Mouse (Mus musculus) C2C12 (cell line): ENCODE measurements around the gene Phlda3. TPM values are rescaled to one million over a fixed set of nuclear protein-coding genes. Genes with fewer than 3 reads are reported as not detected.

ENCODE experiments used
- H3K27me3 ChIP-seq: one replicate; pipeline ENCODE4 v1.6.1; 2011; ENCODE audit not compliant: control insufficient read depth, insufficient read depth, insufficient read length
- H3K36me3 ChIP-seq: one replicate; pipeline ENCODE4 v1.6.1; 2011; ENCODE audit not compliant: control insufficient read depth, insufficient read depth
- H3K4me3 ChIP-seq: one replicate; pipeline ENCODE4 v1.5.1; 2011; ENCODE audit warnings: mild to moderate bottlenecking, control low read depth; ENCODE audit not compliant: poor library complexity, insufficient read depth, severe bottlenecking
- H3K79me2 ChIP-seq: one replicate; pipeline ENCODE4 v1.6.1; 2011; ENCODE audit not compliant: control insufficient read depth, insufficient read depth
- H3K79me3 ChIP-seq: one replicate; pipeline ENCODE4 v1.6.1; 2011; ENCODE audit warnings: low read depth, control low read depth
- H3ac ChIP-seq: one replicate; pipeline ENCODE3; 2011; ENCODE audit warnings: low read depth; ENCODE audit not compliant: control insufficient read depth, insufficient read length
- CEBPB ChIP-seq: IDR thresholded peaks from one replicate; pipeline ENCODE4 v1.6.1; 2011; ENCODE audit warnings: low read depth, mild to moderate bottlenecking, control low read depth, moderate library complexity
- CTCF ChIP-seq: IDR thresholded peaks from one replicate; pipeline ENCODE4 v1.5.1; 2011; ENCODE audit not compliant: control insufficient read depth, insufficient read depth, insufficient read length
- FOSL1 ChIP-seq: IDR thresholded peaks from one replicate; pipeline ENCODE4 v1.8.0; 2011; ENCODE audit warnings: mild to moderate bottlenecking, low read length; ENCODE audit not compliant: poor library complexity, insufficient read depth, severe bottlenecking
- MAX ChIP-seq: IDR thresholded peaks from one replicate; pipeline ENCODE4 v1.6.1; 2011; ENCODE audit warnings: mild to moderate bottlenecking, control low read depth
- MYOD1 ChIP-seq: IDR thresholded peaks from one replicate; pipeline ENCODE4 v1.6.1; 2011; ENCODE audit warnings: low read depth; ENCODE audit not compliant: control insufficient read depth, insufficient read length
- MYOG ChIP-seq: IDR thresholded peaks from one replicate; pipeline ENCODE4 v1.6.1; 2011; ENCODE audit not compliant: control insufficient read depth, insufficient read length; ENCODE audit errors: extremely low read depth
- USF1 ChIP-seq: IDR thresholded peaks from one replicate; pipeline ENCODE4 v1.6.1; 2011; ENCODE audit warnings: low read depth, mild to moderate bottlenecking, control low read depth, moderate library complexity
- polyA plus RNA-seq: library from polyadenylated mRNA; unstranded; fragments of >200 nt; fragmentation: generic; extraction: Trizol; gene quantifications from one replicate; pipeline ENCODE4 v1.2.1, GENCODE M21; 2012; ENCODE audit warnings: missing spikeins

The Phlda3 gene
- polyA plus RNA-seq, 1 experiment, result 318 TPM

DNA sequence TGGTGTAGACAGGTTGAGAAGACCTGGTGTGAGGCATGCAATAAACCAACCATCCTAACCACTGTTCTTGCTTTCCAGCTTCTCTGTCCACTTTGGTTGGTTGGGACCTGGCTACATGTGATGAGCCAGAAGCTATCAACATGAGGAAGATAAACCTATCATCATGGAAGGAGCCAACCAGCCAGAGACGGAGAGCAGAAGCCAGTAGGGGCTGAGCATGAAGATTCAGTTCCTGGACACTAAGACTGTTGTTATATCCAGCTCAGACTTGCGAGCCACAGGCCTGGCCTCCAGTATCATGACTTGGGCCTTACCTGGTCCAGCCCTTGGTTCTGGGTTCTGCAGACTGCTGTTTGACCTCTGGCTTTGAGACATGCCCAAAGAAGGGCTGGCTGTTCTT is 2.5 kb downstream of the Phlda3 start:
- Histone ChIP-seq H3ac (peak overlapping the region; percentile 16), H3K4me3 (peak overlapping the region; percentile 95)
- TF ChIP-seq MAX (no peak), CTCF (no peak), MYOD1 (no peak), CEBPB (no peak), USF1 (no peak), MYOG (no peak)

GRCm38 (mm10) chr1:135770237-135770636 is 4.3 kb downstream of the Phlda3 start:
- H3K36me3 ChIP-seq, result peaks cover 40% of the 10 kb centered on the region

More for the DNA sequence above, 2.5 kb downstream of the Phlda3 start:
- peaks cover 68% of the 10 kb centered on the region for H3K79me2 ChIP-seq
- no peaks in the 10 kb centered on the region for H3K27me3 ChIP-seq
- peaks cover 40% of the 10 kb centered on the region for H3K36me3 ChIP-seq
- H3K79me3 ChIP-seq, result peaks cover 46% of the 10 kb centered on the region

DNA sequence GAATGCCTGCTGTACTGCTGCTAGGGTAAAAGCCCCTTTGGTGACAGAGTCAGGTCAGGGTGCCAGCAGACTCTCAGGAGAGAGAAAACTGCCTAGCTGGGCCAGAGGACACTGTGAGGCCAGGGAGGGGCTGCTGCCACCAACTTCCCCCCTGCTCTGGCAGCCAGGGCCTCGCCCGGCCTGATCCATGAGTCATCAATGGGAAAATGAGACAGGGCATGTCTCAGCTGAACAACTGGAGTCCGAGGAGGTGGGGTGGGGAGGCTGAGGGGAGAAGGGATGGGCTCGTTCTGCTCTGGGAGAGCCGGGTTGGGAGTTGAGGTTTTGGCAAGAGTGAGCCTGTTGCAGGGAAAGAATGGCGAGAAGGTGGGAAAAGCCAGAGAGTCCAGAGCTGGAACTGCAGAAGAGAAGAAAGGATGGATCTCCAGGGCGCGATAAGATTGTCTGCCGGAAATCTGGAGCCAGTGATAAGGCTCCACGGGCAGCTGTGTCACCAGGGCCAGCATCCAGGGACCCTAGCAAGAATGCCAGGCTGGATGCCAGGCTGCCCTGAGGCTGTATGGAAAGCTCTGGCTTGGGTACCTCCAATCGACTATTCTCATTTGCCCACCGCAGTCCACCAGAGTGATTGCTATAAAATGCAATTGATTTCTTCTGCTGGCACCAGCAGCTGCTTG is 5.1 kb downstream of the Phlda3 start:
- Histone ChIP-seq H3K36me3 (peaks cover 40% of the 10 kb centered on the region), H3K27me3 (no peaks in the 10 kb centered on the region), H3K79me3 (peaks cover 46% of the 10 kb centered on the region), H3ac (peak overlapping the region; percentile 21), H3K79me2 (peaks cover 60% of the 10 kb centered on the region), H3K4me3 (peak overlapping the region; percentile 12)
- TF ChIP-seq USF1 (no peak), MYOG (no peak), MAX (no peak), CEBPB (no peak), MYOD1 (peak; percentile 70), CTCF (no peak), FOSL1 (peak; percentile 43)

More at GRCm38 (mm10) chr1:135770237-135770636, 4.3 kb downstream of the Phlda3 start:
- peak overlapping the region; percentile 12 for H3K4me3 ChIP-seq
- TF ChIP-seq MAX, result no peak
- TF ChIP-seq USF1, result no peak
- no peak for TF ChIP-seq MYOG
- no peak for TF ChIP-seq MYOD1
- no peak for TF ChIP-seq CTCF
- no peak for TF ChIP-seq FOSL1
- no peak for TF ChIP-seq CEBPB
- peak overlapping the region; percentile 29 for H3ac ChIP-seq
- no peaks in the 10 kb centered on the region for H3K27me3 ChIP-seq
- peaks cover 46% of the 10 kb centered on the region for H3K79me3 ChIP-seq
- peaks cover 67% of the 10 kb centered on the region for H3K79me2 ChIP-seq

GRCm38 (mm10) chr1:135771573-135771970 is 5.7 kb downstream of the Phlda3 start:
- H3K79me2 ChIP-seq, result peaks cover 55% of the 10 kb centered on the region
- H3ac ChIP-seq, result peak overlapping the region; percentile 21
- no peaks in the 10 kb centered on the region for H3K27me3 ChIP-seq
- H3K4me3 ChIP-seq, result no peak overlapping the region
- TF ChIP-seq MYOG, result no peak
- TF ChIP-seq MAX, result peak; percentile 47
- peaks cover 41% of the 10 kb centered on the region for H3K79me3 ChIP-seq
- peaks cover 40% of the 10 kb centered on the region for H3K36me3 ChIP-seq

DNA sequence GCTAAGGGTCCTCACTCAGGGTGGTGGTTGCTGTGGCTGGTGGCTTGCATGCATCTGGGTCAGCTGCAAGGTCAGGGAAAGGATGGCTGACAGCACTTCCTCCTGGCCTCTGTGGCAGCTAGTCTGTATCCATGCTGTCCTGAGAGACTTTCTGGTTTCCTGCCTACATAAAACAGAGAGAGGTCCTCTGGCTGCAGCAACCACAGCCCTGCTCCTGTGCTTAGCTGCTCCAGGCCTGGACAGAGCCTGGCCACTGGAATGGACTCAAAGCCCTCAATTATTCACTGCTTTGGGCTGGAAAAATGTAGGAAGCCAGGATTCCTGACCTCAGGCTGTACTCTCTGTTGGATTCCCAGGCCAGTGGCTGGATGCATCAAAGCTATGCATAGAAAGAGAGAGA is 10.7 kb downstream of the Phlda3 start:
- TF ChIP-seq CEBPB (no peak), MYOG (no peak), MYOD1 (no peak)
- Histone ChIP-seq H3K79me3 (peaks cover 3% of the 10 kb centered on the region), H3K36me3 (no peaks in the 10 kb centered on the region), H3ac (no peak overlapping the region), H3K27me3 (no peaks in the 10 kb centered on the region), H3K4me3 (no peak overlapping the region), H3K79me2 (peaks cover 13% of the 10 kb centered on the region)

- H3K36me3 ChIP-seq, result no peaks in the 10 kb centered on the region
These were observed 11.1 kb downstream of the Phlda3 start for GRCm38 (mm10) chr1:135777046-135777445.

More at GRCm38 (mm10) chr1:135777046-135777445, 11.1 kb downstream of the Phlda3 start:
- TF ChIP-seq USF1, result no peak
- TF ChIP-seq MYOD1, result no peak
- no peak for TF ChIP-seq CTCF
- TF ChIP-seq CEBPB, result no peak
- Histone ChIP-seq H3K4me3 (no peak overlapping the region), H3ac (no peak overlapping the region), H3K79me2 (peaks cover 10% of the 10 kb centered on the region), H3K27me3 (no peaks in the 10 kb centered on the region), H3K79me3 (peaks cover 2% of the 10 kb centered on the region)
